Mouse (Mus musculus) bone marrow macrophage, adult 2 months (primary cell): ENCODE data around the gene Psapl1.

Experiments
- CTCF ChIP-seq: IDR thresholded peaks from 2 replicates; pipeline ENCODE4 v1.5.1; 2012; ENCODE audit warnings: low read depth, mild to moderate bottlenecking, low read length, moderate library complexity
- POLR2A ChIP-seq: IDR thresholded peaks from 2 replicates; pipeline ENCODE4 v1.6.1; 2012; ENCODE audit warnings: mild to moderate bottlenecking, low read depth, low read length, borderline replicate concordance

DNA sequence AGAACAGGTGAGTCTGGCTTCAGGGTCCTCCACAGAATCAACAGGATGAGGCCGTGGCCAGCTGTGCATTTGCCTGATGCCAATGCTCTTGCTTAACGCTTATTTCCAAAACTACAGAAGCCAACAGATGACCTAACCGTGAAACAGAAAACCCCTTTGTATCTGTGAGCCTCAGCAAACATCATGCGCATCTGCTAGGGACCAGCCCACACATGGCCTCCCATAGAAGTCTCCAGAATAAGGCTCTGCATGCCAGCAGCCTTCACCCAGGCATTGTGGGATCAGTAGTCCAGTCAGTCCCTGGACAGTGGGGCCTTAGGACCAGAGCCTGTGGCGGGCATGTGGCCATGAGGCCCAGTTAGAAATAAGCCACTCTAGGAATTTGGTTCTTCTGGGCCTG, 400 bp upstream of the Psapl1 start:
- TF ChIP-seq POLR2A = no peak
- no peak for TF ChIP-seq CTCF
